Mouse (Mus musculus): Measurements from ENCODE around the gene Kcne1. TPM values are rescaled to one million over a fixed set of nuclear protein-coding genes. Genes with fewer than 3 reads are reported as not detected.

Gene Kcne1
- polyA plus RNA-seq (2021; fragmentation: Nextera tagmentation): not detected in 2 replicates
- long read RNA-seq, experiment 1: 0 reads
- long read RNA-seq, experiment 2: 0 reads

DNA sequence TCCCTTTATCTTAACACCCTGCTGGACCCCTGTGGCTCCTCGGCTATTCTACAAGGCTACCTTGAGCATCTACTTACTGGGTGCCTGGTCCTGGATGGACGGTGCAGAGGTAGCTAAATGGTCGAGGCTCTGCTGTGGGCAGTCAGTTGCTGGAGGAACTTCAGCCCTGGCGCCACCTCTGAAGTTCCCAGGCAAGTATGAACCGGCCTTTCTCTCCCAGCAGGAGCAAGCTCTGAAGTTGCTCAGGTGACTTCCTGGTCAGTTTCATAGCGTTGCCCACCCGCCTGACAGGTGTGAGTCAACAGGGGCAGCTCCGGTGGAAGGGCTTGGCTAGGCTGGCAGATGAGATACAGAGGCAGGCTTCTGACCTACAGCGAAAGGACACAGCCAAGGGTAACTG, at the start of gene Kcne1:
Kcne1 (minus strand) TSS at position 240 of the 400 bp plus-strand sequence.

DNA sequence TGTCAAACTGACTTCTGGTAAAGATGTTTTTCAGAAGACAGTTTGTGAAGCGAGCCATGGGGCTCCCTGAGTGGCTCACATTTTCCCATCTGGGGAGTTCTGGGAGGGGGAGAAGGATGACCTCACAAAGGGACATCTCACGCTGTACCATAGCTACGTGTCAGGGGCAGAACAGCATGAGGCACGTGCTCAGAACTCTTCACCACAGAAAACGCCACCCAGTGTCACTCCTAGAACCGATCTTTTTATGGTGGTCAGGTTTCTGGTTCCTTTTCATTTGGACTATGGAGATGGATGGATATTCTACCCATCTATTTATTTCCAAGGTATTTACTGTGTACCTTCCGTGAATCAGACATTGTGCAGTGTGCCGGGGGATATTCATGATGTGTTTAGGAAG, 37.9 kb downstream of the Kcne1 start, which contains the start of gene Fam243:
Fam243 (minus strand) TSS at position 101 of the 400 bp plus-strand sequence.

DNA sequence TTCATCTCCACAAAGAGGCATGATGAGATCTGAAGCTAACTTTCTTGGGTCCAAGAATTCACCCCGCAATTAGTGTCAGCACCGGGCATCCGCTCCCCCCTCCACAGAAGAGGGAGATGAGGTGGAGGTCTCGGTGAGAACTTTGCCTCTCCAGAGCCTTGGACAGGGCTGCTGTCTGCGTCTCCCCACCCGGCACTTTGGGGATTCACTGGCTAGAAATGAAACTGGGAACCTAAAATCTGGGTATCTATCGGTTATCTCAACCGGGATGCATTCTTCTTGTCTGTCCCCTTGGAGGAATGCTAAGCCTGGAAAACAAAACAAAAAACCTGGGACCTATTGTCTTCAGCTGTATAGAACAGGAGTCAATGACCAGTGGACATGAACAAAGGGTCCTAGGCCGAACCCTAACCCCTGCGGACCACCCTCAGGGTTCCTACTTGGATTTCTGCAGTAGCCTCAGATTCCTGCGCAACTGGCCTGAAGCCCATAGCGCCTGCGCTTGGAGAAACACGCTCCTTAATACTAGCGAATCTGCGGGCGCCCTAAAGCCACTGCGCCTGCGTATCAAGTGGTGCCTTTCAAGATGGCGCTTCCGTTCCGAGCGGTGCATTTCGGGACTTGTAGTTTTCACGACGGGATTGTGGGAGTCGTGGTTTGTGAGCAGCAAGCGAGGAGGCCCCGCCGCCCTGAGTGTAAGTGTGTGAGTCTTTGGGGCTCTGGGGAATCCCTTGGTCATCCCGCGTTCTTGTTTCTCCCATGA, 58.4 kb downstream of the Kcne1 start, which contains the start of gene Smim11:
Smim11 (plus strand) TSS at position 638 of the 763 bp plus-strand sequence.

Other genes with a start within 250 kb of the Kcne1 start
- 0.10 TPM in 1 of 2 replicates, not detected in the other for gene Kcne2, start 67.1 kb downstream of the Kcne1 start, polyA plus RNA-seq (2021; fragmentation: Nextera tagmentation)
- gene Smim11, start 58.2 kb downstream of the Kcne1 start, polyA plus RNA-seq (2021; fragmentation: Nextera tagmentation): 112 and 115 TPM in 2 replicates
- not detected in 2 replicates for gene Fam243, start 38.0 kb downstream of the Kcne1 start, polyA plus RNA-seq (2021; fragmentation: Nextera tagmentation)
- 14.9 and 54.6 TPM in 2 replicates for gene Rcan1, start 111.4 kb upstream of the Kcne1 start, polyA plus RNA-seq (2021; fragmentation: Nextera tagmentation)
- gene Clic6, start 126.3 kb upstream of the Kcne1 start, polyA plus RNA-seq (2021; fragmentation: Nextera tagmentation): 0.33 and 0.36 TPM in 2 replicates

Measured in left cerebral cortex, adult 6 months (tissue).